Mouse (Mus musculus) cortical plate, adult 2 months (tissue): ENCODE data around the gene Pan3.

Experiments
- CTCF ChIP-seq: fragments of 200-500 bp; IDR thresholded peaks from 2 replicates; pipeline ENCODE4 v1.5.1; 2011; ENCODE audit warnings: mild to moderate bottlenecking, control low read depth, low read length; ENCODE audit not compliant: insufficient read depth; ENCODE audit errors: extremely low read depth
- POLR2A ChIP-seq: fragments of 200-500 bp; IDR thresholded peaks from 2 replicates; pipeline ENCODE4 v1.6.1; 2011; ENCODE audit warnings: mild to moderate bottlenecking, low read length, control low read depth; ENCODE audit not compliant: insufficient read depth; ENCODE audit errors: extremely low read depth

DNA sequence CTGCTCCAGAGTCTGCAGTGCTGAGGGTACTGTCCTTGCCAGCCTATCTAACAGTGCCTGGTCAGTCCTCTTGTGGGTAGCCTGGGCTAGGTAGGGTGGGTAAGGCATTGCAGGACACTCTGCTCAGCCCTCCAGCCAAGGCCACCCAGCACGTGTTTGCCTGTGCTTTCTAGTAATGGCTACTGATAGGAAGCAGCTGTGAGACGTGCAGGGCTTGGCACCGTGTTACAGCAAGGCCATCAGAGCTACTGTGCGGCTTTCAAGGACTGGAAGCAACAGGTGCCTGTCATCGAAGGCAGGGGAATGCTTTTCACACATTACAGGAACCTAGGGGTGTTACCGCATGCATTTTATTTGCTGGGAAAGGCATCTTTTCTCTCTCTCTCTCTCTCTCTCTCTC is 147.0 kb downstream of the Pan3 start:
- TF ChIP-seq POLR2A (no peak), CTCF (no peak)
